Mouse (Mus musculus) forebrain, postnatal 0 days (tissue): Measurements from ENCODE around the gene Spag5. TPM values are rescaled to one million over a fixed set of nuclear protein-coding genes. Genes with fewer than 3 reads are reported as not detected.

Experiments used
- ATAC-seq: fragments of 200-750 bp; cut with Nextera tagmentation; 2 replicates; pipeline ENCODE4 v1.8.0; 2017; ENCODE audit warnings: mild to moderate bottlenecking, moderate library complexity
- DNase-seq: peaks from one replicate; pipeline ENCODE4 v3.0.0-alpha.2; 2015
- H3K27ac ChIP-seq: fragments of 300-500 bp; sonication (generic); 2 replicates; pipeline ENCODE4 v1.5.1; 2014; ENCODE audit warnings: low read depth, mild to moderate bottlenecking, antibody characterized with exemption, low read length, moderate library complexity, mixed read lengths
- H3K27me3 ChIP-seq: fragments of 300-500 bp; sonication (generic); 2 replicates; pipeline ENCODE4 v1.6.1; 2014; ENCODE audit warnings: mild to moderate bottlenecking, low read length, mixed read lengths; ENCODE audit not compliant: insufficient read depth
- H3K36me3 ChIP-seq: fragments of 300-500 bp; sonication (generic); 2 replicates; pipeline ENCODE4 v1.6.1; 2014; ENCODE audit warnings: mild to moderate bottlenecking, moderate library complexity; ENCODE audit not compliant: insufficient read depth
- H3K4me1 ChIP-seq: fragments of 300-500 bp; sonication (generic); 2 replicates; pipeline ENCODE4 v1.6.1; 2014; ENCODE audit warnings: antibody characterized with exemption; ENCODE audit not compliant: insufficient read depth
- H3K4me2 ChIP-seq: fragments of 300-500 bp; sonication (generic); 2 replicates; pipeline ENCODE4 v1.6.1; 2014; ENCODE audit warnings: low read depth, mild to moderate bottlenecking, moderate library complexity
- H3K4me3 ChIP-seq: fragments of 300-500 bp; sonication (generic); 2 replicates; pipeline ENCODE4 v1.5.1; 2014; ENCODE audit warnings: low read depth, low read length, mixed read lengths
- H3K9ac ChIP-seq: fragments of 300-500 bp; sonication (generic); 2 replicates; pipeline ENCODE4 v1.6.1; 2014; ENCODE audit warnings: mild to moderate bottlenecking
- H3K9me3 ChIP-seq: fragments of 300-500 bp; sonication (generic); 2 replicates; pipeline ENCODE4 v1.6.1; 2016; ENCODE audit warnings: low read length
- CTCF ChIP-seq: sonication (generic); IDR thresholded peaks from 2 replicates; pipeline ENCODE4 v1.5.1; 2016; ENCODE audit warnings: antibody characterized with exemption, control low read depth, low read depth
- WGBS: fragments of 180-500 bp; shearing (Covaris S2); extraction: QIAGEN DNeasy Blood & Tissue Kit; methylation state at CpG from one replicate; pipeline ENCODE4 v1.1.7; 2014; 5-methylcytosine and 5-hydroxymethylcytosine counted together
- polyA plus RNA-seq: library from polyadenylated mRNA; unstranded; fragments of >200 nt; fragmentation: Nextera tagmentation; extraction: Ambion mirVana; gene quantifications from 2 replicates; pipeline ENCODE4 v1.2.1, GENCODE M21; 2015
- total RNA-seq: library from RNA; depleted of rRNA; stranded (reverse); fragments of >200 nt; gene quantifications from 2 replicates; pipeline ENCODE4 v1.2.3, GENCODE M21; 2014

The Spag5 gene
- total and polyA plus RNA-seq, 2 experiments from 2014 or later: 4.8 to 6.5 TPM

- Histone ChIP-seq H3K9ac (0 out of 2 replicates have a peak within 1 kb of the TSS, but pooled peaks have one; percentile 0), H3K36me3 (no peaks in the 10 kb centered on the region), H3K27me3 (no peaks in the 10 kb centered on the region), H3K4me1 (no peaks in the 10 kb centered on the region), H3K4me3 (peak within 1 kb of the TSS; percentile 22), H3K9me3 (no peaks in the 10 kb centered on the region), H3K4me2 (peak within 1 kb of the TSS; percentile 37), H3K27ac (peak within 1 kb of the TSS; percentile 60)
- no peak for TF ChIP-seq CTCF
- 4% methylated on average over 15 of the region's 15 CpGs for WGBS
- ATAC-seq: peak; percentile 87
- peak; percentile 74 for DNase-seq
Observed at GRCm38 (mm10) chr11:78322860-78323259, 21.5 kb downstream of the Spag5 start, which contains the start of gene Aldoc. Aldoc (plus strand) TSS chr11:78322968.

- Histone ChIP-seq H3K36me3 (no peaks in the 10 kb centered on the region), H3K27me3 (no peaks in the 10 kb centered on the region), H3K4me1 (no peaks in the 10 kb centered on the region), H3K4me2 (peak overlapping the region; percentile 37), H3K27ac (peak overlapping the region; percentile 60), H3K9me3 (no peaks in the 10 kb centered on the region), H3K4me3 (no peak overlapping the region), H3K9ac (no peak overlapping the region)
- DNase-seq (peak; percentile 47), ATAC-seq (no peak)
- TF ChIP-seq CTCF: no peak
- WGBS: 53% methylated on average over 15 of the region's 15 CpGs
Observed at GRCm38 (mm10) chr11:78324000-78324785, 22.9 kb downstream of the Spag5 start.

- TF ChIP-seq CTCF: no peak; the same call in 1 of the 2 replicates
- ATAC-seq (no peak), DNase-seq (no peak)
- Histone ChIP-seq H3K27ac (no peak overlapping the region), H3K36me3 (no peaks in the 10 kb centered on the region), H3K4me2 (peak overlapping the region; percentile 37), H3K9me3 (no peaks in the 10 kb centered on the region), H3K4me1 (no peaks in the 10 kb centered on the region), H3K4me3 (no peak overlapping the region), H3K9ac (no peak overlapping the region), H3K27me3 (no peaks in the 10 kb centered on the region)
- 79% methylated on average over 12 of the region's 12 CpGs for WGBS
Observed at GRCm38 (mm10) chr11:78324965-78325364, 23.6 kb downstream of the Spag5 start.

GRCm38 (mm10) chr11:78327215-78327614, 25.9 kb downstream of the Spag5 start:
- Histone ChIP-seq H3K4me2 (no peak overlapping the region), H3K4me1 (no peaks in the 10 kb centered on the region), H3K4me3 (no peak overlapping the region), H3K27ac (no peak overlapping the region), H3K9ac (no peak overlapping the region), H3K9me3 (no peaks in the 10 kb centered on the region), H3K27me3 (no peaks in the 10 kb centered on the region), H3K36me3 (no peaks in the 10 kb centered on the region)
- no peak for TF ChIP-seq CTCF
- WGBS: 87% methylated on average over 4 of the region's 4 CpGs
- no peak for DNase-seq
- ATAC-seq: no peak

GRCm38 (mm10) chr11:78327634-78328511, 26.5 kb downstream of the Spag5 start, which contains the start of gene Pigs:
Pigs (plus strand) TSS chr11:78328415.
- WGBS: 15% methylated on average over 37 of the region's 37 CpGs
- H3K36me3 ChIP-seq: 0 out of 2 replicates have a peak, but pooled peaks cover 1% of the 10 kb centered on the region
- peak within 1 kb of the TSS; percentile 66 for H3K4me2 ChIP-seq
- ATAC-seq (peak; percentile 98), DNase-seq (peak; percentile 94)
- peak; percentile 34; the same call in 1 of the 2 replicates for TF ChIP-seq CTCF
- peak within 1 kb of the TSS; percentile 88 for H3K4me3 ChIP-seq
- H3K9ac ChIP-seq: peak within 1 kb of the TSS; percentile 81
- no peaks in the 10 kb centered on the region for H3K27me3 ChIP-seq
- no peaks in the 10 kb centered on the region for H3K9me3 ChIP-seq
- 0 out of 2 replicates have a peak within 1 kb of the TSS, but pooled peaks have one; percentile 50 for H3K27ac ChIP-seq
- no peaks in the 10 kb centered on the region for H3K4me1 ChIP-seq

- Histone ChIP-seq H3K4me1 (no peaks in the 10 kb centered on the region), H3K9me3 (no peaks in the 10 kb centered on the region), H3K36me3 (peaks cover 9% of the 10 kb centered on the region), H3K4me3 (peak overlapping the region; percentile 88), H3K4me2 (peak overlapping the region; percentile 66), H3K9ac (peak overlapping the region; percentile 81), H3K27me3 (no peaks in the 10 kb centered on the region), H3K27ac (0 out of 2 replicates have a peak overlapping the region, but pooled peaks have one; percentile 50)
- DNase-seq: no peak
- no peak for TF ChIP-seq CTCF
- WGBS: under 1% methylated on average over 41 of the region's 41 CpGs
- ATAC-seq: peak; percentile 67
Observed at GRCm38 (mm10) chr11:78328512-78329056, 27.3 kb downstream of the Spag5 start.
